Mouse (Mus musculus) liver, embryonic 16.5 days (tissue): ENCODE results near the gene Slc12a9. TPM values are rescaled to one million over a fixed set of nuclear protein-coding genes. Genes with fewer than 3 reads are reported as not detected.

Experiments
- ATAC-seq: fragments of 200-750 bp; cut with Nextera tagmentation; 2 replicates; pipeline ENCODE4 v1.8.0; 2017; ENCODE audit warnings: low read depth, mild to moderate bottlenecking, moderate number of reproducible peaks, moderate library complexity
- H3K27ac ChIP-seq: fragments of 300-500 bp; sonication (generic); 2 replicates; pipeline ENCODE4 v1.5.1; 2014; ENCODE audit warnings: mild to moderate bottlenecking, low read length
- H3K27me3 ChIP-seq: fragments of 300-500 bp; sonication (generic); 2 replicates; pipeline ENCODE4 v1.6.1; 2014; ENCODE audit warnings: low read depth, low read length, mixed read lengths; ENCODE audit not compliant: control insufficient read depth, insufficient read depth
- H3K36me3 ChIP-seq: fragments of 300-500 bp; sonication (generic); 2 replicates; pipeline ENCODE4 v1.6.1; 2014; ENCODE audit warnings: mild to moderate bottlenecking; ENCODE audit not compliant: control insufficient read depth, insufficient read depth
- H3K4me1 ChIP-seq: fragments of 300-500 bp; sonication (generic); 2 replicates; pipeline ENCODE4 v1.6.1; 2014; ENCODE audit warnings: low read depth, low read length, mixed read lengths; ENCODE audit not compliant: control insufficient read depth
- H3K4me2 ChIP-seq: fragments of 300-500 bp; sonication (generic); 2 replicates; pipeline ENCODE4 v1.6.1; 2014; ENCODE audit warnings: low read depth, low read length, mixed read lengths
- H3K4me3 ChIP-seq: fragments of 300-500 bp; sonication (generic); 2 replicates; pipeline ENCODE4 v1.5.1; 2014; ENCODE audit warnings: low read depth, mild to moderate bottlenecking, low read length
- H3K9ac ChIP-seq: fragments of 300-500 bp; sonication (generic); 2 replicates; pipeline ENCODE4 v1.6.1; 2014; ENCODE audit warnings: low read depth, low read length
- H3K9me3 ChIP-seq: fragments of 300-500 bp; sonication (generic); replicated peaks from 2 replicates; pipeline ENCODE4 v1.6.1; 2016; ENCODE audit warnings: low read length; ENCODE audit not compliant: control insufficient read depth
- WGBS: fragments of 180-500 bp; shearing (Covaris S2); extraction: QIAGEN DNeasy Blood & Tissue Kit; methylation state at CpG from one replicate; pipeline ENCODE4 v1.1.7; 2014; ENCODE audit not compliant: insufficient replicate concordance; 5-methylcytosine and 5-hydroxymethylcytosine counted together
- microRNA-seq: library from miRNA; unstranded; fragments of <30 nt; microRNA quantifications from one replicate; pipeline ENCODE4, GENCODE M21; 2016
- polyA plus RNA-seq: library from polyadenylated mRNA; unstranded; fragments of >200 nt; fragmentation: Nextera tagmentation; extraction: Ambion mirVana; gene quantifications from 2 replicates; pipeline ENCODE4 v1.2.1, GENCODE M21; 2015

Slc12a9 gene
- polyA plus RNA-seq, 1 experiment from 2014 or later: 3.0 TPM

- H3K36me3 ChIP-seq: no peaks in the 10 kb centered on the region
- WGBS: 40% methylated on average over 11 of the region's 11 CpGs
- no peak overlapping the region for H3K4me2 ChIP-seq
- H3K9ac ChIP-seq: no peak overlapping the region
- H3K27me3 ChIP-seq: no peaks in the 10 kb centered on the region
- no peaks in the 10 kb centered on the region for H3K9me3 ChIP-seq
- H3K4me3 ChIP-seq: no peak overlapping the region
- no peak for ATAC-seq
- H3K4me1 ChIP-seq: peaks cover 5% of the 10 kb centered on the region
- H3K27ac ChIP-seq: no peak overlapping the region
Measured at GRCm38 (mm10) chr5:137264787-137265186, 68.6 kb downstream of the Slc12a9 start.

Small RNA genes within 50 kb of the gene (microRNA-seq; reads per million reads assigned to microRNA genes)
- not detected for gene Mir7036
- not detected for gene Mir8116

Other genes starting within 250 kb of the Slc12a9 start
- 13.7 and 13.8 TPM in 2 replicates for gene Trim56, start 217.4 kb downstream of the Slc12a9 start, polyA plus RNA-seq
- not detected in 2 replicates for gene Muc3, start 184.3 kb downstream of the Slc12a9 start, polyA plus RNA-seq
- gene Muc3a, start 121.2 kb downstream of the Slc12a9 start, polyA plus RNA-seq: 0.06 and 0.14 TPM in 2 replicates
- 14.4 and 18.6 TPM in 2 replicates for gene Ache, start 46.1 kb downstream of the Slc12a9 start, polyA plus RNA-seq
- 7.0 and 7.8 TPM in 2 replicates for gene Ufsp1, start 39.0 kb downstream of the Slc12a9 start, polyA plus RNA-seq
- gene Srrt, start 25.9 kb downstream of the Slc12a9 start, polyA plus RNA-seq: 68.0 and 69.7 TPM in 2 replicates
- 9.3 and 9.6 TPM in 2 replicates for gene Trip6, start 19.2 kb downstream of the Slc12a9 start, polyA plus RNA-seq
- 7.3 and 9.1 TPM in 2 replicates for gene Ephb4, start 16.5 kb upstream of the Slc12a9 start, polyA plus RNA-seq
- gene Zan, start 143.5 kb upstream of the Slc12a9 start, polyA plus RNA-seq: 0.07 and 0.11 TPM in 2 replicates
- 28.1 and 28.3 TPM in 2 replicates for gene Pop7, start 168.9 kb upstream of the Slc12a9 start, polyA plus RNA-seq
- gene Gigyf1, start 185.0 kb upstream of the Slc12a9 start, polyA plus RNA-seq: 2.8 and 3.1 TPM in 2 replicates
- gene Epo, start 199.6 kb upstream of the Slc12a9 start, polyA plus RNA-seq: 0.81 and 1.2 TPM in 2 replicates
- 125 and 127 TPM in 2 replicates for gene Gnb2, start 199.9 kb upstream of the Slc12a9 start, polyA plus RNA-seq
- gene Actl6b, start 219.9 kb upstream of the Slc12a9 start, polyA plus RNA-seq: 0.05 TPM in 1 of 2 replicates, not detected in the other
- 60.5 and 62.5 TPM in 2 replicates for gene Tfr2, start 236.2 kb upstream of the Slc12a9 start, polyA plus RNA-seq